Mouse (Mus musculus) frontal cortex, postnatal 36 days (tissue): Measurements from ENCODE around the gene Zic5.

Source experiments
- DNase-seq, 2 experiments: peaks; one replicate each; pipeline ENCODE4 v3.0.0; 2022; ENCODE audit warnings: low spot score in 2 of 2

Gene Zic5

GRCm38 (mm10) chr14:122464763-122465741 lies at the start of gene Zic5:
Gene Zic5, minus strand, starts transcription at chr14:122465677.
- DNase-seq, result no peak

DNA sequence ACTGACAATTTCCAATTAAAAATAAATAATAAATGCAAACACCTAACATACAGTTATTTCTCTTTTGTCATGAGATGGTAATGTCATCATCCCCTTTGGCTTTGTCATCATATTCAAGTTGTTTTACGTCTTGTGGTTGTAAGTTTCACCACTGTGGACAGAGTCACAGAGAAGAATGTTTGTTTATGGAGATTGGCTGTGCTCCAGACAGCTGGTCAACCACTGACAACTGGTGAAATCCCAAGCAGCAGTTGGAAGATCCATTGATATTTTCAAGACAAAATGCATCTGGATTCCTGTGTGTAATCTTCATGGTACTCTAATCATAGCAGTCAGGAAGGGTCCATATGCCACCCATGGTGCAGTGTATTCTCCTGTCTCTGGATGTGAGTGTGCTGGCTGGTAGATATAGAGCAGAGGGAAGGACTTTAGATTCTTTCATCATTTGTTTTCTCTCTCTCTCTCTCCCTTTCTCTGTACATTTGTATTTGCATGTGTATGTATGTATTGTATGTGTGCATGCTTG lies 48.1 kb upstream of the Zic5 start:
- DNase-seq, result no peak

- DNase-seq, result no peak
Measured at GRCm38 (mm10) chr14:122511519-122511918, 46.0 kb upstream of the Zic5 start.

DNA sequence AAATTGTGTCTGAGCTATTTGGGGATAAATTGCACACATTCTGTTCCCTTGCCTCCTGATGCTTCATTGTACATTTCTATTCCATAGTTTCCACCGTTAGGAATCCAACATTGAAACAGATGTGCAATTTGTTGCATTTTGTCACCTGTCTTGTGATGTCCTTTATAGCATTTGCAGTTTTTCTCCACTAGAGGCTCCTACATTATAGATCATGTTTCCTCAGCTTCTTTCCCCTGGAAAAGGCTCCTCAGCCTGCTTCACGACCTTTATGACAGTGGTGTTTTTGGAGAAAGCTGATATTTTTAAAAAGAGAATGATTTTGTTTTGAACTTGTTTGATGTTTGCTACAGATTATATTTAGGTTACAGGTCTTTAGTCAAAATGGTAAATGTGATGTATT lies 43.6 kb upstream of the Zic5 start:
- no peak for DNase-seq

DNA sequence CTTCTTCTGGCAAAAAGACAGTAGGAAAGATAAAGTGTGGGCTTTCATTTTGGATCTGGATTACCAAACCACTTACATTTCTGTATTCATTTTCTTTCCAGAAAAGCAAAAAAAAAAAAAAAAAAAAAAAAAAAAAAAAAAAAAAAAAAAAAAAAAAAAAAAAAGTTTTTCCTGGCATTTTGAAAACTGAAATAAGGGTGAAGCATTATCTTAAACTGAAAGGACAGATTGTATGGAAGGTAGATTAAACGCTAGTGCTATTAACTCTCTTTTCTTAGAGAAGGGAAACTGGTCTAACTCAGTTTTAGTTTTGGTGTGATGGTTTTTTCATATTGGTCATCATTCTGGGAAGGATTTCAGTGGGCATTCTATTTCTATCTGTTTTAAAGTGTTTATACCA lies 26.5 kb upstream of the Zic5 start:
- DNase-seq, result no peak

- DNase-seq, result no peak
Measured at GRCm38 (mm10) chr14:122491521-122491920, 26.0 kb upstream of the Zic5 start.

DNA sequence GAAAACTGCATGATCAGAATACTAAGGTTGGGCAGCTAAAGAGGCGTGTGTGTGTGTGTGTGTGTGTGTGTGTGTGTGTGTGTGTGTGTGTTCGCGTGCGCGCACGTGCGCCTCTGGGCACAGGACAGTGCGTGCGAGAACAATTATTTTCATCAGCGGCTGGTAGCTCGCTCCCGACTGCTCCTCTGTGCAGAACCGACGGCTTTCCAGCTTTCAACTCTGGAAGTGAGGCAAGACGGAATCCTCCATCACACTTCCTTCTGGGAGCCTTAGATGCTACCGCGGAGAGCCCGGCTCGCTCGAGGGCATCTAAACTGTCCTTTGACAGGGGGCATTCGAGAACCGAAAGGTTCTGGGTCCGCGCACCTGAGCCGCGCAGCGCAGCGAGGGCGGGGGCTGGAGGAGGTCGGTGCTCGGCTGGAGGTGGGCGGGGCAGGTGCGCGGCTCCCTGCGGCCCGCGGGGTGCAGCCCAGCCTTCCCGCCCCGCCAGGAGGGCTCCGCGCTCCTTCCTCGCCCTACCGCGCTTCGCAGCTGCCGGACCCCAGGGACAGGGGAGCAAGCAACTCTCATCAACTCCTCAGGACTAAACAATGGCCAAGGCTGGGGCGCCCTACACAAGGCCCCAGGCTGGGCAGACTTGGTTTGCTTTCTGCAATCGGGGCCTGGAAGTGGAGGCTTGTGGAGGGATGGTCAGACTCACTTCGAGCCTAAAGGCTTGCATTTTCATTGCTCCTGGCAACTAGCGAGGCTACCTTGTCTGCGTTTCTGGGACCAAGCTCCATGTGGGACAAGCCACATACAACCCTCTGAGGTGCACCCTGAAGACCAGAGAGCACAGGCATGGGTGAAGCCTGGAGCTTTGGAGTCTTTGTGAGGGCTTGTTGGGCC lies 25.2 kb upstream of the Zic5 start, which contains the start of gene Gm10837:
Gene Gm10837 (plus strand): TSS at position 146 of the 888 bp plus-strand sequence.
- no peak for DNase-seq

GRCm38 (mm10) chr14:122489686-122490414 lies 24.4 kb upstream of the Zic5 start:
- DNase-seq, result no peak

- no peak for DNase-seq
Measured at GRCm38 (mm10) chr14:122489041-122489440, 23.6 kb upstream of the Zic5 start.

GRCm38 (mm10) chr14:122487366-122487765 lies 21.9 kb upstream of the Zic5 start:
- DNase-seq, result no peak

DNA sequence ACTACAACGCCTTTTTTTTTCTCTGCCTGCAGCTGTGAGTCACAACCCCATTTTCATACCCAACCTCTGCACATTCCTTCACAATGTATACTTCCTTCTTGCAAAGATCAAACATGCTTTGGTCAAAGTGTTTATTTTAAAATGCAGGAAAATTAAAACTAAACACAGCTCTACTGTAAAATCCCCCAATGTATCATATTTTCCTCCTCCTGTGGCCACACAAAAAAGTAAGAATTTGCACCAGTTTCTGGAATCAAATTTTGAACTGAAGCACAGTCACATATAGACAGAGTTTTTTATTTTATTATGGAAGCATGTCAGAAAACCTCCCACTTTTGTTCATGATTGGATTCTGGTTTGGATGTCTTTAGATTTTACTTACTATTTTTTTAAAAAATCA lies 21.1 kb upstream of the Zic5 start:
- no peak for DNase-seq

DNA sequence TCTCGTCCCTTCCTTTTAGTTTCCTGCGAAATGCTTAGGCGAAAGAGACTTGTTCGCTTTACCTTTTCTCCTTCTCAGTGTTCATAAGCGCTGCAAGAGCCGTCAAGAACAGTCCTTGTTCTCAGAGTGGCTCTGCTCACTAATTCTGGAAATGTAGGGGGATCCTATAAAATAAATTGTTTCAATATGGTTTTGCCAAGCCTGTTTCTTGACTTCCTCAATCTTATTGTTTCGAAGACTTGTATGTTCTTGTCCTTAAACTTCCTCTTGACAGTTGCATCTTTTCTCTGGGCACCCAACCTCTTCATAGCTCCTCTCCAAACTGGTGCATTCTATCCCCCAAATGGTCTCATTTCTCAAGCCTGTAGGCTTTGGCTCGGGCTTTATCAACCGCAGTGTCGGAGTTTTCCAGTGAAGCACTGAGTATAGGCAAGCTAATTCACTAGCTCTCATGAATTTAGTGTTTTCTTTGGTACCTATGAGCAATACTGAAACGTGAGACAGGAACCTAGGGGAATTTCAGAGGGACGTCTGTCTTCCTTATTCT lies 20.2 kb upstream of the Zic5 start:
- DNase-seq, result no peak

GRCm38 (mm10) chr14:122484844-122485551 lies 19.5 kb upstream of the Zic5 start:
- DNase-seq, result no peak

- DNase-seq, result no peak
Measured at GRCm38 (mm10) chr14:122484458-122484843, 19.0 kb upstream of the Zic5 start.

DNA sequence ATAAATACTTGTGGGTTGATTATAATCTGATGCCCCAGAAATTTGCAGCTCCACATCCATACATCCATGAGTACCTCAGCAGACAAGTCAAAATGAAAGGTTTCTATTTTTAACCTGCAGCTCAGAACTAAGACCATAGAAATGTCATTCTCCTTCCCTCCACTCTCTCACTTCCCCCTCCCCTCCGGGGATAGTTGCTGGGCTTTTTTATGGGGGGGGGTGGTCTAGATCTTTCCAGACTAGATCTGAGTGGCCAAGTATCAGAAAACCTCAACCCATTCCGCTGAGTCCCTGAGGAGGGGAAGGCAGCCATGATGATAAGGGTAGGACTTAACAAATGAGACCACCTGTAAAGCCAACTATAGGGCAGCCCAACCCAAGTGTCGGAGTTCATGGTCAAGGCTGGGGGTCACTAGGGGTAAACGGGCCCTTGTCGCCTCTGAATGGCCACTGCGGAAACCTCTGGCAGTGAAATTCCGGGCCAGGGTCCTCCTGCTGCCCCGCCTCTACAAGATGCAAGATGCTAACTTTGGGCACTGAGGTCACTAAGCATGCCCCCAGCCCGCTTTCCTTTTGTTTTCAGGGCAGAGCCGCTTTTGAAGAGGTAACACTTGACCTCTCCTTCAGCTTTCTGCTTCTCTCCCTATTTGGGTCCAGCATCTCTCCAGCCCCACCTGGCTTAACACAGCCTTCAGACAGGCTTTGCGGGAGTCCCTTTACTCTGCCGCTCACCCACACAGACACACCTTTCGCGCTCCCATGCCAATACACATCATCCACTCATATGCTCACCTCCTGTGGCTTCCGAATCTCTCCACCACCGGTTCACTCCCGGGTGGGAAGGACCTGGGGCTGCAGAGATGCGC lies 18.3 kb upstream of the Zic5 start:
- DNase-seq, result no peak

DNA sequence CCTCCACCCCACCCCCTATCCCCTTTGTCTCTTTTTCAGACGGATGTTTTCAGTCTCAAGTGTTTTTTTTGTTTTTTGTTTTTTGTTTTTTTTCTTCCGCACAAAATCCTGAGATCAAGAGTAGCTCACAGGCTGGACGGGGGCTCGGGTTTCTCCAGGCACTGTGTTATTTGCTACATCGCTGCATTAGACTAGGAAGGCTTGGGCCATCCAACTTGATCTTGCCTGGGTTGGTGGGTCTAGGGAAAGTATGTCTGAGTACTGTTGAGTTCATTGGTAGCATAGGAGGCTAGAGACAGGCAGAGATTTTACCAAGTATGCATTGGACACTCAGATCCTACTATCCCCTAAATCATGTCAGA lies 17.5 kb upstream of the Zic5 start:
- DNase-seq, result no peak

- DNase-seq, result no peak
Measured at GRCm38 (mm10) chr14:122482081-122483023, 16.9 kb upstream of the Zic5 start.

- DNase-seq, result no peak
Measured at GRCm38 (mm10) chr14:122481181-122481580, 15.7 kb upstream of the Zic5 start.

- no peak for DNase-seq
Measured at GRCm38 (mm10) chr14:122480355-122480754, 14.9 kb upstream of the Zic5 start.
